Mouse (Mus musculus) intestine, embryonic 14.5 days (tissue): ENCODE results near the gene Atp2b4. TPM values are rescaled to one million over a fixed set of nuclear protein-coding genes. Genes with fewer than 3 reads are reported as not detected.

Experiments used
- ATAC-seq: fragments of 200-750 bp; cut with Nextera tagmentation; replicated peaks from 2 replicates; pipeline ENCODE4 v1.8.0; 2017; ENCODE audit warnings: low read depth, moderate number of reproducible peaks, moderate TSS enrichment, moderate library complexity; ENCODE audit not compliant: low FRiP score, low TSS enrichment
- DNase-seq: peaks from one replicate; pipeline ENCODE4 v3.0.0-alpha.2; 2018; ENCODE audit warnings: low spot score
- H3K27ac ChIP-seq: fragments of 300-500 bp; sonication (generic); 2 replicates; pipeline ENCODE4 v1.5.1; 2014; ENCODE audit warnings: low read depth, mild to moderate bottlenecking, control low read depth
- H3K27me3 ChIP-seq: fragments of 300-500 bp; sonication (generic); replicated peaks from 2 replicates; pipeline ENCODE4 v1.6.1; 2014; ENCODE audit warnings: low read length, control low read depth; ENCODE audit not compliant: control insufficient read depth, insufficient read depth
- H3K36me3 ChIP-seq: fragments of 300-500 bp; sonication (generic); 2 replicates; pipeline ENCODE4 v1.6.1; 2014; ENCODE audit warnings: low read length, control low read depth; ENCODE audit not compliant: control insufficient read depth, insufficient read depth
- H3K4me1 ChIP-seq: fragments of 300-500 bp; sonication (generic); replicated peaks from 2 replicates; pipeline ENCODE4 v1.6.1; 2014; ENCODE audit warnings: low read length, control low read depth, mixed read lengths; ENCODE audit not compliant: control insufficient read depth, insufficient read depth
- H3K4me2 ChIP-seq: fragments of 300-500 bp; sonication (generic); 2 replicates; pipeline ENCODE4 v1.6.1; 2014; ENCODE audit warnings: low read length
- H3K4me3 ChIP-seq: fragments of 300-500 bp; sonication (generic); 2 replicates; pipeline ENCODE4 v1.5.1; 2014; ENCODE audit warnings: low read depth, low read length, control low read depth, mixed read lengths
- H3K9ac ChIP-seq: fragments of 300-500 bp; sonication (generic); 2 replicates; pipeline ENCODE4 v1.6.1; 2014; ENCODE audit warnings: mild to moderate bottlenecking, low read length
- H3K9me3 ChIP-seq: fragments of 300-500 bp; sonication (generic); 2 replicates; pipeline ENCODE4 v1.6.1; 2016; ENCODE audit warnings: low read length, control low read depth; ENCODE audit not compliant: control insufficient read depth
- WGBS: fragments of 180-500 bp; shearing (Covaris S2); extraction: QIAGEN DNeasy Blood & Tissue Kit; methylation state at CpG from one replicate; pipeline ENCODE4 v1.1.7; 2014; 5-methylcytosine and 5-hydroxymethylcytosine counted together
- polyA plus RNA-seq: library from polyadenylated mRNA; unstranded; fragments of >200 nt; fragmentation: Nextera tagmentation; extraction: Ambion mirVana; gene quantifications from 2 replicates; pipeline ENCODE4 v1.2.1, GENCODE M21; 2014

The Atp2b4 gene
- polyA plus RNA-seq, 1 experiment from 2014 or later = 32.3 TPM

DNA sequence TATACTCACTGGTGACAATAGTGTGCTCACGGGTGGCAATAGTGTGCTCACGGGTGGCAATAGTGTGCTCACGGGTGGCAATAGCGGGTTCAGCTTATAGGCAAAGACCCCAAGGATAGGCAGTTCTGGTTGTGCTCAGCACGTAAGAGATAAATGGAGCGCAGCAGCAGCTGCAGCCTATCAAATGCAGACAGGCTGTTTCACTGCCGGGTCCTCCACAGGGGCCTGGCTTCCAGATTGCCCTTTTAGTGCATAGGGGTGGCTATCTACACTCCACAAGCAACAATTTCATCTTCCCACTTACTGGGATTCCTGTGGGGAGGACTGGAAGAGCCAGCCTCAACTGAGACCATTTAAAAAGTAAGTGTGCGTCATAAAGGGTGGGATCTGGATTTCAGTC, 7.2 kb upstream of the Atp2b4 start:
- H3K9ac ChIP-seq = no peak overlapping the region
- DNase-seq (no peak), ATAC-seq (no peak)
- H3K4me1 ChIP-seq = no peaks in the 10 kb centered on the region
- WGBS = 70% methylated on average over 8 of the region's 8 CpGs
- no peaks in the 10 kb centered on the region for H3K27me3 ChIP-seq
- H3K9me3 ChIP-seq = no peaks in the 10 kb centered on the region
- H3K4me3 ChIP-seq = no peak overlapping the region
- H3K4me2 ChIP-seq = no peak overlapping the region
- no peaks in the 10 kb centered on the region for H3K36me3 ChIP-seq
- H3K27ac ChIP-seq = no peak overlapping the region

DNA sequence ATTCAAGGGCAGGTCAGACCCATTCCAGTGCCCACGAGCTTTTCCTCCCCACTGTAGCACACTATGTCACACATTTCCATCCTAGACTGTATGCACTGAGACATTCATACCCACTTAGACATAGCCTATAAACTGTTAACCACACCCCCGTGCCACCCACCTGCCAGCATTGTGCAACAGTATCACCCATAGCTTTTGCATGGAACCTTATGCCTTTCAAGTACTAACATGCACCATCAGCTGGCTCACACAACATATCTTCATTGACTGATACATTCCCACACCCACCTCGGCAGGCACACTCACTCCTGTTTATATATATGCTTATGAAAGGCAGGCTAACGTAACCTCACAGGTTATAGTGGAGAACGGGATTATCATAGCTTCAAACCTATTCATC, 902 bp upstream of the Atp2b4 start:
- no peak overlapping the region for H3K9ac ChIP-seq
- H3K27ac ChIP-seq = no peak overlapping the region
- WGBS = 64% methylated on average over 5 of the region's 5 CpGs

DNA sequence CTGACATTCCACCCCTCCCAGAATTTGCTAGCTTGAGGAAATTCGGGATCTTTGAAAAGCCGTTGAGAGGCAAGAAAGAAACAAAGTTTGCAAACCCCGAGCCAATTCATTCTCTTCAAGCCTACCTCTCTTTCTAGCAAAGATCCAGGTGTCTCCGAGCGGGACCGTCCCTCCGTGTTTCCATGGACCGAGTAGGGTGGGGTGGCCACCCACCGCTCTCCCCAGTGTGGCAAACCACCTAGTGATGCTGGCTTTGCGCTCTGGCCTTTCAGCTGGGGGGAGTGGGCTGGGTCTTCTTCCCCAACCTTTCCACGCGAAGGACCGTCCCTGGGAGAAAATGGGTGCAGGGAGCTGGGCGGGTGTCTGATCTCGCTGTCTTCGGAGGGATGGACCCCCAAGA, 329 bp downstream of the Atp2b4 start:
- peak overlapping the region; percentile 73 for H3K4me3 ChIP-seq
- peak overlapping the region; percentile 61 for H3K9ac ChIP-seq
- H3K4me2 ChIP-seq = peak overlapping the region; percentile 82
- H3K27me3 ChIP-seq = no peaks in the 10 kb centered on the region
- ATAC-seq = peak; percentile 44
- DNase-seq = no peak
- no peaks in the 10 kb centered on the region for H3K36me3 ChIP-seq
- peaks cover 28% of the 10 kb centered on the region for H3K4me1 ChIP-seq
- H3K9me3 ChIP-seq = no peaks in the 10 kb centered on the region
- under 1% methylated on average over 16 of the region's 16 CpGs for WGBS
- H3K27ac ChIP-seq = peak overlapping the region; percentile 76

More for the DNA sequence above, 902 bp upstream of the Atp2b4 start:
- Histone ChIP-seq H3K36me3 (no peaks in the 10 kb centered on the region), H3K4me3 (no peak overlapping the region), H3K9me3 (no peaks in the 10 kb centered on the region), H3K4me1 (peaks cover 28% of the 10 kb centered on the region), H3K27me3 (no peaks in the 10 kb centered on the region), H3K4me2 (no peak overlapping the region)
- DNase-seq (no peak), ATAC-seq (no peak)

DNA sequence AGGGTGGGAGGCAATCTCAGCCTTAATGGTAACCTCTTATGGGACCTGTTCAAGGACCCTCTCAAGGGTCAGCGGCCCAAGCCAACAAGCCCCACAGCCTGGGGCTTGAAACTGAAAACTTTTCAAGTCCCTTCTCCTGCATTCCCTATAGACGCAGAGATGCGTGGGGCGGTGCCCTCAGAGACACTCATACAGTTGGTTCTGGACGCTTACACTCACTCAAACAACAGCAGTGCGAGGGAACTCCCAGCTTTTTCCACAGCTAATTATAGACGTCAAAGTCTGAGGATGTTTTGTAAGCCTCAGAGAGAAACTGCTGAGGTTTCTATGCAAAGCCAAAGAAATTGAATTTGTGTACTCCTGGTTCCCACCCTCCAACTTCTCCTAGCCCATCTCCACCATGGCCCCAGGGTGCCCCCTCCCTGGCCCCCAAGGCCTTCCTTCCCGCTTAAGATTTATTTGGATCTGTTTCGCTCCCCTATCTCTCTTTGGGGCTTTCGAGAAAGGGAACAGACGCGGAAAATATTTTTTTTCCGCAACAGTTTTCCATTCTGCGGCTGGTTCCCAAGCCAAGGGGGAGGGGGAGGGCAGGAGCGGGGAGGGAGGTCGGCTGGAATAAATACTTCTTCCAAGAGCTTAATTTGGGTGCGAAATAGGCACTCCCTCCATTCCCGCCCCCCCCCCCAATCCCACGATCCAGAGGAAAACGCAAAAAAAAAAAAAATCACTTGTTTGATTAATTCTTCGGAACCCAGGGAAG, 975 bp downstream of the Atp2b4 start:
- WGBS = 4% methylated on average over 21 of the region's 21 CpGs
- Histone ChIP-seq H3K4me1 (peaks cover 28% of the 10 kb centered on the region), H3K4me3 (peak overlapping the region; percentile 73), H3K27me3 (no peaks in the 10 kb centered on the region), H3K9me3 (no peaks in the 10 kb centered on the region), H3K36me3 (0 out of 2 replicates have a peak, but pooled peaks cover 3% of the 10 kb centered on the region), H3K4me2 (peak overlapping the region; percentile 82), H3K27ac (peak overlapping the region; percentile 76), H3K9ac (peak overlapping the region; percentile 61)
- DNase-seq = no peak
- no peak for ATAC-seq

DNA sequence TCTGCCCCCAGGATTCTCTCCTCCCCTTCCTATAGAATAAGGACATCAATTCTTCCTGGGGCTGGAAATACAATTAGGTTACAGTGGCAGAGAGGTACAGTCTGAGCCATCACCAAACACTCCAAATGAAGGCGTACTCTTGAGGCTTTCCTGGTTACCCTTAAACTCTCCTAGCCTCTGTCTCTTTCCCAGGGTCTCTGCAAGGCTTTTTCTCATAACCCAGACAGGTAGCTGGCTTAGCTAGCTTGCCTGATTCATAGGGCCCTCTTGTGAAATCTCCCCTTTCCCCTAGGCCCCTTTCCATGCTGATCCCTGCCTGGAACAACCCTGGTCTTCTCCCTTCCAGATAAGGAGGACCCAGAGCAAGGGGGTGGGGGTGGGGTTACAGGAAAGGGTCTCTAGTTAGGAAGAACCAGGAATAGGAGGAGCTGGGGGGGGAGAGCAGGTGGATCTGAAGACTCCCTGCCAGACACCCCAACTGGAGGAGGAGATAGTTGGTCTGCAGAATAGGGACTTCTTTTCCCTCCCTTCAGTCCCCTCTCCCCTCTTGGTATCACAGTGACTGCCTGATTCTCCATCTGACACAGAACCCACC, 1.9 kb downstream of the Atp2b4 start:
- ATAC-seq = no peak
- peak overlapping the region; percentile 82 for H3K4me2 ChIP-seq
- H3K9me3 ChIP-seq = no peaks in the 10 kb centered on the region
- H3K36me3 ChIP-seq = 0 out of 2 replicates have a peak, but pooled peaks cover 4% of the 10 kb centered on the region
- H3K4me1 ChIP-seq = peaks cover 28% of the 10 kb centered on the region
- H3K27me3 ChIP-seq = no peaks in the 10 kb centered on the region
- H3K27ac ChIP-seq = no peak overlapping the region
- WGBS = 37% methylated on average over 1 of the region's 1 CpGs
- peak overlapping the region; percentile 73 for H3K4me3 ChIP-seq
- peak overlapping the region; percentile 61; the same call in 1 of the 2 replicates for H3K9ac ChIP-seq
- no peak for DNase-seq

DNA sequence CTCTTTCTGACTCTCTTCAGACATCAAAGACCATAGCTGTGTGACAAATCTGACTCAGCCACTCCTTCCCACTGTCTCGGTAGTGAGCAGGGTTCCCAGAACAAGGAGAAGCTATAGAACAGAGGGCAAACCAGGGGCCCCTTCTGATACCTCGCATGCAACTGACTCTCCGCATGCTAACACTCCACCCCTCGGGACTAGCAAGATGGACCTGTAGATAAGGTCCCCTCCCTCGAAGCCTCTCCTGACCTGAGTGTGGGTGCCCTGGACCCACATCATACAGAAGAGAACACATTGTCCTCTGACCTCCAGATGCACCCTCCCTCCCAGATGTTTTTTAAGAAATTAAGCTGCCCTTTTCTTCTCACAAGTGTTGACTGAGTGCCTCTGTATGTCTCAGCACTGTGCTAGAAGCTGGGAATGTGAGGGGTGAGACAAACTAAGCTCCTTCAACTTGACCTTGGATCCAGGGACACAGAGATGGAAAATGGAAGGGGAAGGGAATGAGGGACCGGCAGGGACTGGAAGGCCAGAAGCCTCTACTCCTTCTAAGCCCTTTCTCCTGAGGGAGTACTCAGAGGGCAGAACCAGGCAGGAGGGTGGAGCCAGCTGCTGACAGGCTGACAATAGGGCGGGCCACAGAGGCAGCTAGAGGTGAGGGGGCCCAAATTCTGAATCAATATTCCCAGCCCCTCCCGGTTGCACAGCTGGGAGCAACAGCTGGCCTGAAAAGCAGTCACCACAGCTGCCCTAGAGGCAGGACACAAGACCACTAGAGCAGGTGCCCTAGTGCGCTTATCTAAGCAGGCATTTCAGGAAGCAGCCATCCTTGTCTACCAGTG, 2.6 kb downstream of the Atp2b4 start:
- 31% methylated on average over 9 of the region's 9 CpGs for WGBS

DNA sequence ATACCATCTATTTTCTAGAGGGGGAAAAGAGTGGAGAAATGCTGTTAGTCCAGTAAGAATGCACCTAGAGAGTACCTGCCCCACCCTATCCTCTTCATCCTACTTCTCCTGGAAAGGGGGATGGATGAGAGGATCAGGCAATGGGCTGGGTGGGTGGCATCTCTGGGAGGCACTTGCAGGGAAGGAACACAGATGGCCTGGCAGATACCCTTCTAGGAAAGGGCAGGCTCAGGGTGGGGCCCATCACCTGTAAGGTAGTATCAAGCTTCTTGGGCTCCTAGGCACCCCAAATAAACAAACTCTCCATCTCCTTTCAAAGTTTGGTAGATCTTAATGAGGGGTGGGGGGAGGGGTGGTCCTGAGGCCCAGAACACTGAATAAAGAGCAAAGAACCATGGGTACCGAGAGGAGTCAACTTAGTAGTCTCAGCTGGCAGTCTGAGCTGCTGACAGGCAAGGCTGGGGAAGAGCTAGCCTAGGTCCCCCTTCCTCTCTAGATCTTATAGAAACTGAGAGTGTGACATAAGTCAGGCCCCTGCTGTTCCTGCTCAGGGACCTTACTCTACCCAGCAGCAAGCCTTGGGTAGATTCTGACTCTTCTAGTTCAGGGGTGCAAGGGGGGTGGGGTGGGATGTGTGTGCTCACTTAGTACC, 3.4 kb downstream of the Atp2b4 start:
- Histone ChIP-seq H3K9me3 (no peaks in the 10 kb centered on the region), H3K9ac (no peak overlapping the region), H3K27me3 (no peaks in the 10 kb centered on the region), H3K4me3 (0 out of 2 replicates have a peak overlapping the region, but pooled peaks have one; percentile 73), H3K4me1 (peaks cover 33% of the 10 kb centered on the region), H3K36me3 (0 out of 2 replicates have a peak, but pooled peaks cover 4% of the 10 kb centered on the region), H3K27ac (no peak overlapping the region), H3K4me2 (peak overlapping the region; percentile 82)
- ATAC-seq (no peak), DNase-seq (no peak)
- 85% methylated on average over 1 of the region's 1 CpGs for WGBS

More for the DNA sequence above, 2.6 kb downstream of the Atp2b4 start:
- Histone ChIP-seq H3K9me3 (no peaks in the 10 kb centered on the region), H3K9ac (peak overlapping the region; percentile 30; the same call in 1 of the 2 replicates), H3K4me2 (peak overlapping the region; percentile 82), H3K27ac (no peak overlapping the region), H3K4me1 (peaks cover 33% of the 10 kb centered on the region), H3K27me3 (no peaks in the 10 kb centered on the region), H3K36me3 (0 out of 2 replicates have a peak, but pooled peaks cover 4% of the 10 kb centered on the region), H3K4me3 (peak overlapping the region; percentile 73)
- DNase-seq (no peak), ATAC-seq (no peak)

DNA sequence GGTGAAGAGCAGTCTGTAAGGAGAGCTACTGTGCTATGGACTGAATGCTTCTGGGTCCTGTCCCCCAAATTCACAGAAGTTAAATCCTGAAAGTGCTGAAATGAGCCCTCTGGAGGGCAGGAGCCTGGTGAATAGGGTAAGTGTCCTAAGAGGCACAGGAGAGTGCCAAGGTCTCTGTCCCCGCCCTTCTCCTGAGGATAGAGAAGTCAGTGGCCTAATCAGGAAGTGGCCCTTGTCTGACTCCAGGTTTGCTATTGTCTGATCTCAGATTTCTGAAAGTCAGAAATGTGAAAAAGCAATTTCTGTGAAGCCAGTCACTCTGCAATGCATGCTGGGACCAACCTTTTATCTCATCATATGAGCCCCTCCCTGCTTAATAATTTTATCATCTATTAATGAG, 7.2 kb downstream of the Atp2b4 start:
- no peak overlapping the region for H3K4me2 ChIP-seq
- 67% methylated on average over 1 of the region's 1 CpGs for WGBS
- peaks cover 11% of the 10 kb centered on the region; the same call in 1 of the 2 replicates for H3K36me3 ChIP-seq
- no peak for DNase-seq
- ATAC-seq = no peak
- H3K27ac ChIP-seq = no peak overlapping the region
- peaks cover 21% of the 10 kb centered on the region for H3K4me1 ChIP-seq
- no peak overlapping the region for H3K9ac ChIP-seq
- no peaks in the 10 kb centered on the region for H3K27me3 ChIP-seq
- no peak overlapping the region for H3K4me3 ChIP-seq
- H3K9me3 ChIP-seq = no peaks in the 10 kb centered on the region
